Mouse (Mus musculus) kidney, adult 2 months (tissue): ENCODE results near the gene Hnrnpdl. TPM values are rescaled to one million over a fixed set of nuclear protein-coding genes. Genes with fewer than 3 reads are reported as not detected.

Experiments used
- DNase-seq: peaks from one replicate; pipeline ENCODE4 v3.0.0; 2021
- H3K27ac ChIP-seq: fragments of 200-500 bp; 2 replicates; pipeline ENCODE4 v1.5.1; 2012; ENCODE audit warnings: low read depth, low read length, control low read depth, inconsistent platforms; ENCODE audit not compliant: insufficient read depth
- H3K27me3 ChIP-seq: fragments of 200-500 bp; replicated peaks from 2 replicates; pipeline ENCODE4 v1.6.1; 2012; ENCODE audit warnings: mild to moderate bottlenecking, moderate library complexity, low read length, inconsistent platforms; ENCODE audit not compliant: control insufficient read depth, insufficient read depth
- H3K36me3 ChIP-seq: fragments of 200-500 bp; 2 replicates; pipeline ENCODE4 v1.6.1; 2012; ENCODE audit warnings: mild to moderate bottlenecking, moderate library complexity, low read length, inconsistent platforms; ENCODE audit not compliant: control insufficient read depth, insufficient read depth
- H3K4me1 ChIP-seq: fragments of 200-500 bp; 2 replicates; pipeline ENCODE4 v1.6.1; 2011; ENCODE audit warnings: low read length; ENCODE audit not compliant: control insufficient read depth, insufficient read depth
- H3K4me3 ChIP-seq: fragments of 200-500 bp; 2 replicates; pipeline ENCODE4 v1.5.1; 2011; ENCODE audit warnings: mild to moderate bottlenecking, low read depth, low read length, control low read depth; ENCODE audit not compliant: insufficient read depth
- CTCF ChIP-seq: fragments of 200-500 bp; conservative IDR thresholded peaks from 2 replicates; pipeline ENCODE4 v1.5.1; 2011; ENCODE audit warnings: low read depth, mild to moderate bottlenecking, control low read depth, low read length, moderate library complexity, mixed read lengths; ENCODE audit not compliant: insufficient read depth, insufficient read length
- POLR2A ChIP-seq: fragments of 200-500 bp; IDR thresholded peaks from one replicate; pipeline ENCODE4 v1.6.1; 2011; ENCODE audit warnings: low read depth, low read length, control low read depth
- WGBS: fragments of 180-500 bp; shearing (Covaris S2); methylation state at CpG from one replicate; pipeline ENCODE4 v1.1.7; 2018; 5-methylcytosine and 5-hydroxymethylcytosine counted together
- polyA plus RNA-seq: library from polyadenylated mRNA; depleted of rRNA; stranded (reverse); fragments of >200 nt; gene quantifications from 2 replicates; pipeline ENCODE4 v1.2.3, GENCODE M21; 2012

Hnrnpdl gene
- polyA plus RNA-seq, 1 experiment: 40.5 TPM

DNA sequence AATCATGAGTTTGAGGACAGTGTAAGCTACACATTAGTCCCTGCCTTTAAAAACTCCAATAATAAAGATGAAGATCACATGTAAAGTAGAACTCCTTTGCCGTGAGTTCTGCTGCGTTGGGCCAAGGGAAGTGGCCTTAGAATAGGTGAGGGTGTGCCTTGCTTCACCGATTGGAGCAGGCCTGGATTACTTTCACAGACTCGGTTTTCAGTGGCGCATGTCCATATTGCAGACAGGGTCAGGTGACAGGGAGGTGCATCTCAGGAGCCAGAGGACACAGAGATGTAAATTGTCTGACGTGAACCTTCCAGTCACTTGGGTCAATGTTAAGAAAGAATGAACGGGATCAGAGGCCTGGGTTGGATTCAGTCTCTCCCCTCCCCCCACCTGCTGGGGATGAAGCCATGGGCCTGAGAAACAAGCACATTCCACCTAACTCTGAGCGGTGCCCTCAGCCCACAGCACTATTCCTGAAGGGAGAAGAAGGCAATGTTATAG, 7.7 kb upstream of the Hnrnpdl start:
- DNase-seq: no peak
- no peaks in the 10 kb centered on the region for H3K27me3 ChIP-seq
- TF ChIP-seq CTCF: no peak
- TF ChIP-seq POLR2A: no peak
- H3K4me1 ChIP-seq: peaks cover 16% of the 10 kb centered on the region
- 70% methylated on average over 8 of the region's 8 CpGs for WGBS
- H3K4me3 ChIP-seq: no peak overlapping the region
- no peak overlapping the region for H3K27ac ChIP-seq
- no peaks in the 10 kb centered on the region for H3K36me3 ChIP-seq

DNA sequence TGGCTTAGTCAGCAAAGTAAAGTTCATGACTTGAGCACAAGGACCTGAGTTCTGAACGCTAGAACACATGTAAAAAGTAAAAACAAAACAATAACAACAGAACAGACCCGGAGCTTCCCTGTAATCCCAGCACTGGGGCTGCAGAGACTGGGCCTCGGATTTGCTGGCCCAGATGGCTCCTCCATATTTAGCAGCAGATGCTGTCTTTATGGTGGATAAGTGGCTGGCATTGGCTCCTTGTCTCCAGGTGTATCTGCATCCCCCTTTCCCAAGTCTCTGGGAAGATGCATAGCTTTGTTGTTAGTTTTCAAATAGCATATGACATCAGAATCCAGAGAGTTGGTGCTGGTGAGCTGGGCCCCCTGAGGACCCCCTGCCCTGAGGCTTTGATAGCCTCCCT, 6.6 kb upstream of the Hnrnpdl start:
- 90% methylated on average over 3 of the region's 3 CpGs for WGBS
- no peak overlapping the region for H3K4me3 ChIP-seq
- TF ChIP-seq CTCF (no peak), POLR2A (no peak)
- no peak overlapping the region for H3K27ac ChIP-seq
- no peak for DNase-seq
- H3K36me3 ChIP-seq: no peaks in the 10 kb centered on the region
- peaks cover 16% of the 10 kb centered on the region for H3K4me1 ChIP-seq
- H3K27me3 ChIP-seq: no peaks in the 10 kb centered on the region

DNA sequence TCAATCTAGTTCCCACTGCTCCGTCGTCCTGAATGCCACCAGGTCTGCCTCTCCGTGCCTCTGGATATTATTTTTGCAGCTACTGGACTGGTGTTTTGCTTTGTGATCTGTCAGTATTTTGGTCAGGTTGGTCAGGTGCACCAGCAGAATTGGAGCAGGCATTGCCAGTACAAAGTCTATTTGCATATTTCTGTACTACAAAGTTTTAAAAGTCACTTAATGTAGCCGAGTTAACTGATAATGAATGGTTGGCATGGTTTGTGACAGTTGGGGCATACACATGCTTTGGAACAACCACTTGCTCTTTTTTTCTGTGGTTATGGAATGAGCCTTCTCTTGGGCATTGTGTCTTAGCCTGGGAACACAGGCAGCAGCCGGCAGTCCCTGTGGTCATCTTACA, 5.2 kb upstream of the Hnrnpdl start:
- TF ChIP-seq POLR2A (no peak), CTCF (no peak)
- H3K4me1 ChIP-seq: peaks cover 17% of the 10 kb centered on the region
- DNase-seq: peak; percentile 67
- H3K27ac ChIP-seq: no peak overlapping the region
- no peaks in the 10 kb centered on the region for H3K27me3 ChIP-seq
- H3K4me3 ChIP-seq: no peak overlapping the region
- 45% methylated on average over 5 of the region's 5 CpGs for WGBS
- H3K36me3 ChIP-seq: no peaks in the 10 kb centered on the region

DNA sequence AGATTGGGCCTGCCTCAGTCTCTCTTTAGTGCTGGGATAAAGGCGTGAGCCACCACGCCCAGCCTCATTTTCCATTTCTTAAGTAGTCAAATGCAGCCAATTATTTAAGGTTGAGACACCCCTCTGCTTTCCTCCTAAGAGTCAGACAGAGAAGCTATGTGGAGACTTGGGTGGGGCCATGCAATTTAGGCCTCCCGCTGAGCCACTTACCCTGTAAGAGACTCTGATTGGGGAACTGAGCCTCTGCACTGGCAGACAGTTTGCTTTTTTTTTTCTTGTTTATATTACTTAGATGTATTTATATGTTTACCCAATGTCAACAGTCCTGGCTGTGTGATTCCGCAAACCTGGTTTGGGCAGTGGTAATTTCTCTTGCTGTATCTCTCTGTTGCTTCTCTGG, 4.6 kb upstream of the Hnrnpdl start:
- no peak overlapping the region for H3K27ac ChIP-seq
- no peaks in the 10 kb centered on the region for H3K36me3 ChIP-seq
- H3K27me3 ChIP-seq: no peaks in the 10 kb centered on the region
- H3K4me3 ChIP-seq: no peak overlapping the region
- DNase-seq: no peak
- 88% methylated on average over 4 of the region's 4 CpGs for WGBS
- TF ChIP-seq POLR2A (no peak), CTCF (no peak)
- peaks cover 16% of the 10 kb centered on the region for H3K4me1 ChIP-seq

DNA sequence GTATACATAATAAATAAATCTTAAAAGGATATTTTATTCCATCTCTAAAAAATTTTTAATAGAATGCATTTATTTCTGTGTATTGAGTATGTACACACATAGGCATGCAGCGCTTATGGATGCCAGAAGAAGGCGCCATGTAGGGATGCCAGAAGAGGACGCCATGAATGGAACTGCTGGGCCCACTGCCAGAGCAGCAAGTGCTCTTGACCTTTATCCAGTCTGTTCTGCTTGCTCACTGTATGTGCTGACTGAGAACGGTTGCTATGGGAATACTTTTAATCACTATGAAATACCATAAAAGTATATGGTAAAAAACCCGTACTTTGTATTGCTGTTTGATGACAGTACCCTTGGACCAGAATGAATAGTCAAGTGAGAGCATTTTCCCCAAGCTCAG, 3.9 kb upstream of the Hnrnpdl start:
- no peaks in the 10 kb centered on the region for H3K36me3 ChIP-seq
- no peak overlapping the region for H3K4me3 ChIP-seq
- no peak overlapping the region for H3K27ac ChIP-seq
- no peaks in the 10 kb centered on the region for H3K27me3 ChIP-seq
- peaks cover 16% of the 10 kb centered on the region for H3K4me1 ChIP-seq
- 47% methylated on average over 5 of the region's 5 CpGs for WGBS
- peak; percentile 88 for DNase-seq
- TF ChIP-seq CTCF (no peak), POLR2A (no peak)

DNA sequence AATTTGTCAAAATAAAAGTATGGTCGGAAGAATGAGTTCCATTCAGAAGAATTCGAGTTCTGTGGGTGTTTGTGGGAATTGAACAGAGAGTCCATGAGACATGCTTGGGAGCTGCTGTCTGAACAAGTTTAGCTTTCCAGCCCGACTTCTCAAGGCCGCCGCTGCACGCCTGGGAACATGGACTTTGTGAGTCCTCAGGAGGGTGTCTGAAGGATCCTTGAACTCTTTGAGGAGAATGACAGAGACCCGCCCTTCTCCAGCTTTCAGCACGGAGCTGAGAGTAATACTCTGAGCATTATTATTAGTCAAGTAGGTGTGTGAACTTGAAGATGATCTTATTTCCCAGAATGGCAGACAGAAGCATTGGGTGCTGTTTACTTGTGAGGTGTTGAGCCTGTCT, 3.0 kb upstream of the Hnrnpdl start:
- no peak for TF ChIP-seq POLR2A
- no peak for TF ChIP-seq CTCF
- 75% methylated on average over 8 of the region's 8 CpGs for WGBS
- DNase-seq: peak; percentile 46
- Histone ChIP-seq H3K27me3 (no peaks in the 10 kb centered on the region), H3K36me3 (no peaks in the 10 kb centered on the region), H3K4me1 (peaks cover 18% of the 10 kb centered on the region), H3K4me3 (no peak overlapping the region), H3K27ac (no peak overlapping the region)

DNA sequence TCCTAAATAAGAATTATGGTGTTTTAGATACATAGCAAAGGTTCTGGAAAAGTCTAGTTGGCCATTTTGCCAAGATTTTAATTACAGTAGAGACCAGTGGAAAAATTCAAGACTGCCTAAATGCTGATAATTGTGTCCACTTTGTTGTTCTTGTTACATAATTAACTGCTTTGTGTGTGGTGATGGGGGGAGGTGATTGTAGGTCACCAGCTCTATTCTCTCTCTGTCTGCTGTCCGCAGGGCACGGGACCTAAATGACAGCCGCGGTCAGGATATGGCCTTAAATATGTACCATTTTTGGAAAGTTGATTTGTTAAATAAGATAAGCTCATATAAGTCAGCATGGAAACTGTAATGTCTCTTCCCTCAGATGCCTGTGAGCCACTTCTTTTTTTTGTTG, 1.8 kb upstream of the Hnrnpdl start:
- Histone ChIP-seq H3K27ac (no peak overlapping the region), H3K27me3 (no peaks in the 10 kb centered on the region), H3K4me1 (peaks cover 22% of the 10 kb centered on the region), H3K4me3 (no peak overlapping the region), H3K36me3 (no peaks in the 10 kb centered on the region)
- TF ChIP-seq POLR2A (no peak), CTCF (no peak)
- no peak for DNase-seq
- 80% methylated on average over 4 of the region's 4 CpGs for WGBS
